Mouse (Mus musculus): ENCODE measurements around the gene Krtap10-4. TPM values are rescaled to one million over a fixed set of nuclear protein-coding genes. Genes with fewer than 3 reads are reported as not detected.
A peak's percentile ranks its signal among the peaks of the same experiment; 100 is the strongest.

The Krtap10-4 gene
- not detected in 2 replicates for polyA plus RNA-seq (2014; fragmentation: Nextera tagmentation; extraction: Ambion mirVana)

- Histone ChIP-seq H3K4me2 (replicated peaks; ENCODE audit: low read depth, low read length) (no peak within 1 kb of the TSS), H3K9ac (ENCODE audit: low read depth, low read length) (no peak within 1 kb of the TSS), H3K9me3 (ENCODE audit: control insufficient read depth, low read length) (peaks cover 2% of the 10 kb centered on the region; the same call in 1 of the 2 replicates), H3K27ac (ENCODE audit: low read depth, low read length) (no peak within 1 kb of the TSS), H3K4me1 (ENCODE audit: control insufficient read depth, insufficient read depth, low read length) (no peaks in the 10 kb centered on the region), H3K27me3 (ENCODE audit: control insufficient read depth, insufficient read depth, low read length) (no peaks in the 10 kb centered on the region), H3K4me3 (ENCODE audit: low read length) (no peak within 1 kb of the TSS), H3K36me3 (ENCODE audit: control insufficient read depth, insufficient read depth, low read length) (no peaks in the 10 kb centered on the region)
- WGBS: 69% methylated on average over 5 of the region's 6 CpGs
- ATAC-seq (ENCODE audit: low FRiP score, low TSS enrichment): no peak
Measured at GRCm38 (mm10) chr10:77826951-77827350, at the start of gene Krtap10-4. Gene Krtap10-4, minus strand, starts transcription at chr10:77827095.

GRCm38 (mm10) chr10:77869651-77870050, 42.8 kb upstream of the Krtap10-4 start:
- H3K4me2 ChIP-seq (replicated peaks; ENCODE audit: low read depth, low read length): no peak overlapping the region
- no peaks in the 10 kb centered on the region for H3K27me3 ChIP-seq (ENCODE audit: control insufficient read depth, insufficient read depth, low read length)
- no peaks in the 10 kb centered on the region for H3K36me3 ChIP-seq (ENCODE audit: control insufficient read depth, insufficient read depth, low read length)
- no peak overlapping the region for H3K4me3 ChIP-seq (ENCODE audit: low read length)
- no peaks in the 10 kb centered on the region for H3K9me3 ChIP-seq (ENCODE audit: control insufficient read depth, low read length)
- 96% methylated on average over 7 of the region's 7 CpGs for WGBS
- no peak overlapping the region for H3K9ac ChIP-seq (ENCODE audit: low read depth, low read length)
- no peak for ATAC-seq (ENCODE audit: low FRiP score, low TSS enrichment)
- H3K27ac ChIP-seq (ENCODE audit: low read depth, low read length): no peak overlapping the region
- H3K4me1 ChIP-seq (ENCODE audit: control insufficient read depth, insufficient read depth, low read length): no peaks in the 10 kb centered on the region

- ATAC-seq (ENCODE audit: low FRiP score, low TSS enrichment): no peak
- 5% methylated on average over 1 of the region's 1 CpGs for WGBS
Measured at GRCm38 (mm10) chr10:77867546-77867945, 40.7 kb upstream of the Krtap10-4 start.

GRCm38 (mm10) chr10:77864762-77865143, 37.9 kb upstream of the Krtap10-4 start:
- Histone ChIP-seq H3K27me3 (ENCODE audit: control insufficient read depth, insufficient read depth, low read length) (no peaks in the 10 kb centered on the region), H3K4me3 (ENCODE audit: low read length) (peak overlapping the region; percentile 17), H3K4me1 (ENCODE audit: control insufficient read depth, insufficient read depth, low read length) (no peaks in the 10 kb centered on the region), H3K9me3 (ENCODE audit: control insufficient read depth, low read length) (no peaks in the 10 kb centered on the region), H3K36me3 (ENCODE audit: control insufficient read depth, insufficient read depth, low read length) (no peaks in the 10 kb centered on the region), H3K4me2 (replicated peaks; ENCODE audit: low read depth, low read length) (peak overlapping the region; percentile 44), H3K9ac (ENCODE audit: low read depth, low read length) (no peak overlapping the region), H3K27ac (ENCODE audit: low read depth, low read length) (no peak overlapping the region)
- peak; percentile 48; the same call in 1 of the 2 replicates for ATAC-seq (ENCODE audit: low FRiP score, low TSS enrichment)
- WGBS: 40% methylated on average over 11 of the region's 11 CpGs

More at GRCm38 (mm10) chr10:77867546-77867945, 40.7 kb upstream of the Krtap10-4 start:
- Histone ChIP-seq H3K27me3 (ENCODE audit: control insufficient read depth, insufficient read depth, low read length) (no peaks in the 10 kb centered on the region), H3K36me3 (ENCODE audit: control insufficient read depth, insufficient read depth, low read length) (no peaks in the 10 kb centered on the region), H3K4me3 (ENCODE audit: low read length) (no peak overlapping the region), H3K4me2 (replicated peaks; ENCODE audit: low read depth, low read length) (no peak overlapping the region), H3K27ac (ENCODE audit: low read depth, low read length) (no peak overlapping the region), H3K9me3 (ENCODE audit: control insufficient read depth, low read length) (no peaks in the 10 kb centered on the region), H3K4me1 (ENCODE audit: control insufficient read depth, insufficient read depth, low read length) (no peaks in the 10 kb centered on the region), H3K9ac (ENCODE audit: low read depth, low read length) (no peak overlapping the region)

- H3K4me3 ChIP-seq (ENCODE audit: low read length): peak overlapping the region; percentile 17
- no peak overlapping the region for H3K9ac ChIP-seq (ENCODE audit: low read depth, low read length)
- H3K9me3 ChIP-seq (ENCODE audit: control insufficient read depth, low read length): no peaks in the 10 kb centered on the region
- no peak overlapping the region for H3K27ac ChIP-seq (ENCODE audit: low read depth, low read length)
- ATAC-seq (ENCODE audit: low FRiP score, low TSS enrichment): peak; percentile 92
- H3K4me1 ChIP-seq (ENCODE audit: control insufficient read depth, insufficient read depth, low read length): no peaks in the 10 kb centered on the region
- H3K36me3 ChIP-seq (ENCODE audit: control insufficient read depth, insufficient read depth, low read length): no peaks in the 10 kb centered on the region
- H3K27me3 ChIP-seq (ENCODE audit: control insufficient read depth, insufficient read depth, low read length): no peaks in the 10 kb centered on the region
- WGBS: 27% methylated on average over 14 of the region's 14 CpGs
- H3K4me2 ChIP-seq (replicated peaks; ENCODE audit: low read depth, low read length): peak overlapping the region; percentile 44
Measured at GRCm38 (mm10) chr10:77864067-77864761, 37.3 kb upstream of the Krtap10-4 start.

- no peak within 1 kb of the TSS for H3K9ac ChIP-seq (ENCODE audit: low read depth, low read length)
- H3K4me2 ChIP-seq (replicated peaks; ENCODE audit: low read depth, low read length): no peak within 1 kb of the TSS
- H3K9me3 ChIP-seq (ENCODE audit: control insufficient read depth, low read length): no peaks in the 10 kb centered on the region
- no peaks in the 10 kb centered on the region for H3K27me3 ChIP-seq (ENCODE audit: control insufficient read depth, insufficient read depth, low read length)
- 59% methylated on average over 7 of the region's 7 CpGs for WGBS
- no peaks in the 10 kb centered on the region for H3K36me3 ChIP-seq (ENCODE audit: control insufficient read depth, insufficient read depth, low read length)
- no peak within 1 kb of the TSS for H3K27ac ChIP-seq (ENCODE audit: low read depth, low read length)
- no peak within 1 kb of the TSS for H3K4me3 ChIP-seq (ENCODE audit: low read length)
- no peak for ATAC-seq (ENCODE audit: low FRiP score, low TSS enrichment)
- H3K4me1 ChIP-seq (ENCODE audit: control insufficient read depth, insufficient read depth, low read length): no peaks in the 10 kb centered on the region
Measured at GRCm38 (mm10) chr10:77861675-77862074, 34.8 kb upstream of the Krtap10-4 start, which contains the start of gene Gm3285. Gene Gm3285, plus strand, starts transcription at chr10:77861975.

- Histone ChIP-seq H3K36me3 (ENCODE audit: control insufficient read depth, insufficient read depth, low read length) (no peaks in the 10 kb centered on the region), H3K9me3 (ENCODE audit: control insufficient read depth, low read length) (no peaks in the 10 kb centered on the region), H3K4me1 (ENCODE audit: control insufficient read depth, insufficient read depth, low read length) (no peaks in the 10 kb centered on the region), H3K27ac (ENCODE audit: low read depth, low read length) (no peak within 1 kb of the TSS), H3K9ac (ENCODE audit: low read depth, low read length) (no peak within 1 kb of the TSS), H3K4me2 (replicated peaks; ENCODE audit: low read depth, low read length) (no peak within 1 kb of the TSS), H3K4me3 (ENCODE audit: low read length) (no peak within 1 kb of the TSS), H3K27me3 (ENCODE audit: control insufficient read depth, insufficient read depth, low read length) (no peaks in the 10 kb centered on the region)
- 69% methylated on average over 9 of the region's 9 CpGs for WGBS
- no peak for ATAC-seq (ENCODE audit: low FRiP score, low TSS enrichment)
Measured at GRCm38 (mm10) chr10:77852559-77852958, 25.7 kb upstream of the Krtap10-4 start, which contains the start of gene Gm10318. Gene Gm10318, plus strand, starts transcription at chr10:77852859.

GRCm38 (mm10) chr10:77847538-77847937, 20.6 kb upstream of the Krtap10-4 start:
- Histone ChIP-seq H3K4me3 (ENCODE audit: low read length) (no peak overlapping the region), H3K9ac (ENCODE audit: low read depth, low read length) (no peak overlapping the region), H3K4me1 (ENCODE audit: control insufficient read depth, insufficient read depth, low read length) (no peaks in the 10 kb centered on the region), H3K27me3 (ENCODE audit: control insufficient read depth, insufficient read depth, low read length) (no peaks in the 10 kb centered on the region), H3K36me3 (ENCODE audit: control insufficient read depth, insufficient read depth, low read length) (no peaks in the 10 kb centered on the region), H3K4me2 (replicated peaks; ENCODE audit: low read depth, low read length) (no peak overlapping the region), H3K9me3 (ENCODE audit: control insufficient read depth, low read length) (peaks cover 12% of the 10 kb centered on the region), H3K27ac (ENCODE audit: low read depth, low read length) (no peak overlapping the region)
- 87% methylated on average over 2 of the region's 2 CpGs for WGBS
- no peak for ATAC-seq (ENCODE audit: low FRiP score, low TSS enrichment)

GRCm38 (mm10) chr10:77846961-77847360, 20.1 kb upstream of the Krtap10-4 start:
- H3K27me3 ChIP-seq (ENCODE audit: control insufficient read depth, insufficient read depth, low read length): no peaks in the 10 kb centered on the region
- H3K9ac ChIP-seq (ENCODE audit: low read depth, low read length): no peak overlapping the region
- H3K36me3 ChIP-seq (ENCODE audit: control insufficient read depth, insufficient read depth, low read length): no peaks in the 10 kb centered on the region
- H3K9me3 ChIP-seq (ENCODE audit: control insufficient read depth, low read length): peaks cover 12% of the 10 kb centered on the region
- WGBS: 37% methylated on average over 2 of the region's 2 CpGs
- no peak overlapping the region for H3K4me3 ChIP-seq (ENCODE audit: low read length)
- ATAC-seq (ENCODE audit: low FRiP score, low TSS enrichment): no peak
- no peaks in the 10 kb centered on the region for H3K4me1 ChIP-seq (ENCODE audit: control insufficient read depth, insufficient read depth, low read length)
- H3K27ac ChIP-seq (ENCODE audit: low read depth, low read length): no peak overlapping the region
- H3K4me2 ChIP-seq (replicated peaks; ENCODE audit: low read depth, low read length): no peak overlapping the region

Measured in kidney, embryonic 14.5 days (tissue).